Mouse (Mus musculus) heart, embryonic 11.5 days (tissue): ENCODE measurements around the gene Nedd9. TPM values are rescaled to one million over a fixed set of nuclear protein-coding genes. Genes with fewer than 3 reads are reported as not detected.

Experiments
- ATAC-seq: fragments of 200-750 bp; cut with Nextera tagmentation; replicated peaks from 2 replicates; pipeline ENCODE4 v1.8.0; 2017; ENCODE audit warnings: moderate library complexity; ENCODE audit not compliant: insufficient number of reproducible peaks, low FRiP score, low TSS enrichment
- H3K27ac ChIP-seq: fragments of 300-500 bp; sonication (generic); 2 replicates; pipeline ENCODE4 v1.5.1; 2014; ENCODE audit warnings: mild to moderate bottlenecking, low read depth, low read length
- H3K27me3 ChIP-seq: fragments of 300-500 bp; sonication (generic); 2 replicates; pipeline ENCODE4 v1.6.1; 2014; ENCODE audit warnings: mild to moderate bottlenecking, low read length, mixed read lengths; ENCODE audit not compliant: control insufficient read depth, insufficient read depth
- H3K36me3 ChIP-seq: fragments of 300-500 bp; sonication (generic); 2 replicates; pipeline ENCODE4 v1.6.1; 2014; ENCODE audit warnings: mild to moderate bottlenecking, low read length, moderate library complexity, mixed read lengths; ENCODE audit not compliant: control insufficient read depth, insufficient read depth
- H3K4me1 ChIP-seq: fragments of 300-500 bp; sonication (generic); 2 replicates; pipeline ENCODE4 v1.6.1; 2014; ENCODE audit warnings: low read length; ENCODE audit not compliant: control insufficient read depth, insufficient read depth
- H3K4me2 ChIP-seq: fragments of 300-500 bp; sonication (generic); 2 replicates; pipeline ENCODE4 v1.6.1; 2014; ENCODE audit warnings: mild to moderate bottlenecking, moderate library complexity
- H3K4me3 ChIP-seq: fragments of 300-500 bp; sonication (generic); 2 replicates; pipeline ENCODE4 v1.5.1; 2014; ENCODE audit warnings: low read depth, low read length
- H3K9ac ChIP-seq: fragments of 300-500 bp; sonication (generic); 2 replicates; pipeline ENCODE4 v1.6.1; 2014; ENCODE audit warnings: mild to moderate bottlenecking, low read depth, low read length, moderate library complexity
- H3K9me3 ChIP-seq: fragments of 300-500 bp; sonication (generic); replicated peaks from 2 replicates; pipeline ENCODE4 v1.6.1; 2016; ENCODE audit warnings: low read length; ENCODE audit not compliant: control insufficient read depth
- WGBS: fragments of 180-500 bp; shearing (Covaris S2); extraction: QIAGEN DNeasy Blood & Tissue Kit; methylation state at CpG from one replicate; pipeline ENCODE4 v1.1.7; 2014; ENCODE audit not compliant: insufficient replicate concordance; 5-methylcytosine and 5-hydroxymethylcytosine counted together
- polyA plus RNA-seq: library from polyadenylated mRNA; unstranded; fragments of >200 nt; fragmentation: Nextera tagmentation; extraction: Ambion mirVana; gene quantifications from 2 replicates; pipeline ENCODE4 v1.2.1, GENCODE M21; 2014

The Nedd9 gene
- polyA plus RNA-seq, 1 experiment from 2014 or later, result 19.2 TPM

DNA sequence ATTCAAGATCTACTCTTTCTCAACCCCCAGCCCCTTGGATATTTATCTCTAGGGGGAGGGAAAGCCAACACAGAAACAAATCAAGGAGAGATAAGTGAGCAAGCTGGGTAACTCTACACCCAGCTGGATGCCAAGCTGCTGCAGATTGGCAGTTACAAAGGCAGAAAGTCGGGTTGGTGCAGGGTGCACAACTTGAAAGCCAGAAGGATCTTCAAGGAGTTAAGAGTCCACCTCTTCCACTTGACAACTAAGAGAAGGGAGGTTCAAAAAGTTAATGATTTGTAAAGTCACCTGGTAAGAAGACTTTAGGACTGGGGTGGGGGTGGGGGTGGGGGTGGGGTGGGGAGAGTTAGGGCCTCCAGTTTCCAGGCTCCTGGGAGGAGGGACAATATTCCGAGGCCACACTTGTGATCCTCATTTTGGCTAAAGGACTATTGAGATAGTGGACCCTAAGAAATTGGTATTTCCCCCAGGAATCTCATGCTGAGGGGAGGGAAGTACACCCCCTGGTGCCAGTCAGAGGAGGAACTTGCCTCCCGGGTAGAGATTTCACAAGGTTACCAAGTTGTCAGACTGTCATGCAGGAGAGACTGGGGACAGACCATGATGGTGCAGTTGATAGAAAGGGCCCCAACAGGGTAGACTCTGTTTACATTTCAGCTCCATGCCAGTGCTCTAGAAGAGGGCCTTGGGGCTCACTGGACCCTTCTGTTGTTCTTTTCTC is 143.8 kb downstream of the Nedd9 start:
- H3K36me3 ChIP-seq, result no peaks in the 10 kb centered on the region
- no peak overlapping the region for H3K4me2 ChIP-seq
- ATAC-seq, result no peak
- H3K27me3 ChIP-seq, result no peaks in the 10 kb centered on the region
- peaks cover 49% of the 10 kb centered on the region for H3K4me1 ChIP-seq
- no peak overlapping the region for H3K9ac ChIP-seq
- no peak overlapping the region for H3K4me3 ChIP-seq
- no peak overlapping the region for H3K27ac ChIP-seq
- H3K9me3 ChIP-seq, result no peaks in the 10 kb centered on the region
- 13% methylated on average over 3 of the region's 3 CpGs for WGBS

GRCm38 (mm10) chr13:41341422-41341821 is 145.7 kb downstream of the Nedd9 start:
- Histone ChIP-seq H3K27ac (no peak overlapping the region), H3K4me1 (peaks cover 49% of the 10 kb centered on the region), H3K27me3 (no peaks in the 10 kb centered on the region), H3K4me3 (no peak overlapping the region), H3K9ac (no peak overlapping the region), H3K9me3 (no peaks in the 10 kb centered on the region), H3K36me3 (no peaks in the 10 kb centered on the region), H3K4me2 (no peak overlapping the region)
- ATAC-seq, result no peak
- 65% methylated on average over 9 of the region's 9 CpGs for WGBS

GRCm38 (mm10) chr13:41339653-41340351 is 147.4 kb downstream of the Nedd9 start:
- H3K27ac ChIP-seq, result peak overlapping the region; percentile 65
- ATAC-seq, result 0 out of 2 replicates have a peak, but pooled peaks have one; percentile 52

DNA sequence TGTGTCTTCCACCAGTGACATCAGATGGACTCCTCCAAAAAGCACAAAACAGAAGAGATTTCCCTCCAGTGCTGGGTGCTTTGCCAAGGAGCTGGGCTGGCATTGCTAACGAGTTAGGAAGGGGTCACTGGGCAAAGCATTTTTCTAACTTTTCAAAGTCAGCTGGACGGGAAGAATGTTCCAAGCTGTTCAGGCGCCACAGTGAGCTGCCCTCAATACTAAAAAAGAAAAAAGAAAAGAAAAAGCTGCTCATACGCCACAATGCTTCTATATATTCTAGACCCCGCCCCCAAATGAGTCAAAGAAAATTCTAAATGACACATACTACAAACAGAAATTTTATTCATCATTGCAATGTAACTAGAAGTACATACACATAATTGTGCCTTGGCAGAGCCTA is 148.0 kb downstream of the Nedd9 start:
- Histone ChIP-seq H3K4me3 (no peak overlapping the region), H3K36me3 (no peaks in the 10 kb centered on the region), H3K9me3 (no peaks in the 10 kb centered on the region), H3K4me1 (peaks cover 47% of the 10 kb centered on the region), H3K9ac (no peak overlapping the region), H3K4me2 (no peak overlapping the region), H3K27me3 (no peaks in the 10 kb centered on the region), H3K27ac (peak overlapping the region; percentile 65)
- ATAC-seq, result no peak
- WGBS, result 72% methylated on average over 5 of the region's 5 CpGs

More at GRCm38 (mm10) chr13:41339653-41340351, 147.4 kb downstream of the Nedd9 start:
- no peak overlapping the region for H3K4me3 ChIP-seq
- 46% methylated on average over 22 of the region's 22 CpGs for WGBS
- H3K4me1 ChIP-seq, result peaks cover 47% of the 10 kb centered on the region
- H3K9me3 ChIP-seq, result no peaks in the 10 kb centered on the region
- H3K27me3 ChIP-seq, result no peaks in the 10 kb centered on the region
- no peak overlapping the region for H3K9ac ChIP-seq
- H3K4me2 ChIP-seq, result peak overlapping the region; percentile 29
- no peaks in the 10 kb centered on the region for H3K36me3 ChIP-seq

DNA sequence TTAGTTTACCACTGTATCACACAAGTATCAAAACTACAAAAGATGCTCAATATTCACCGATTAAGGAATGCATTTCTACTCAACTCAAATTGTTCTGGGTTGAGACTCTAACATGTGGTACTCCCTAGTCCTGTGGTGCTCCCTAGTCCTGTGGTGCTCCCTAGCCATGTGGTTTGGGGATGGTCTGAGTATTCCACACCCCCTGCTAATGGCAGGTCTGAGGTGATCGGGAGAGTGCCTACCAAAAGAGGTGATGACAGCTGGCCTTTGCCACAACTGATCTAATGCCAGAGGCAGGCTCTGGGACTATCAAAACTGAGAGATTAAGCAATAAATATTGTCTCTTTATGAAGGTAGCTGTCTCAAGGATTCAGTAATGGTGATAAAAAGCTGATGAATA is 149.8 kb downstream of the Nedd9 start:
- Histone ChIP-seq H3K27ac (no peak overlapping the region), H3K27me3 (no peaks in the 10 kb centered on the region), H3K9me3 (no peaks in the 10 kb centered on the region), H3K4me2 (no peak overlapping the region), H3K36me3 (no peaks in the 10 kb centered on the region; the same call in 1 of the 2 replicates), H3K9ac (no peak overlapping the region), H3K4me3 (no peak overlapping the region), H3K4me1 (peaks cover 35% of the 10 kb centered on the region)
- WGBS, result 74% methylated on average over 2 of the region's 2 CpGs
- no peak for ATAC-seq

GRCm38 (mm10) chr13:41336260-41336659 is 150.9 kb downstream of the Nedd9 start:
- 0 out of 2 replicates have a peak, but pooled peaks have one; percentile 74 for ATAC-seq
- H3K4me1 ChIP-seq, result peaks cover 35% of the 10 kb centered on the region
- H3K36me3 ChIP-seq, result no peaks in the 10 kb centered on the region; the same call in 1 of the 2 replicates
- no peak overlapping the region for H3K4me3 ChIP-seq
- H3K9me3 ChIP-seq, result no peaks in the 10 kb centered on the region
- peak overlapping the region; percentile 93 for H3K27ac ChIP-seq
- no peak overlapping the region for H3K9ac ChIP-seq
- no peak overlapping the region for H3K4me2 ChIP-seq
- no peaks in the 10 kb centered on the region for H3K27me3 ChIP-seq
- WGBS, result 20% methylated on average over 6 of the region's 6 CpGs

GRCm38 (mm10) chr13:41335767-41336166 is 151.4 kb downstream of the Nedd9 start:
- no peak for ATAC-seq
- H3K4me3 ChIP-seq, result no peak overlapping the region
- H3K36me3 ChIP-seq, result no peaks in the 10 kb centered on the region; the same call in 1 of the 2 replicates
- 0 out of 2 replicates have a peak overlapping the region, but pooled peaks have one; percentile 12 for H3K9ac ChIP-seq
- no peak overlapping the region for H3K4me2 ChIP-seq
- peak overlapping the region; percentile 93 for H3K27ac ChIP-seq
- 71% methylated on average over 5 of the region's 5 CpGs for WGBS
- peaks cover 35% of the 10 kb centered on the region for H3K4me1 ChIP-seq
- H3K27me3 ChIP-seq, result no peaks in the 10 kb centered on the region
- no peaks in the 10 kb centered on the region for H3K9me3 ChIP-seq

- Histone ChIP-seq H3K36me3 (no peaks in the 10 kb centered on the region; the same call in 1 of the 2 replicates), H3K27me3 (no peaks in the 10 kb centered on the region), H3K4me3 (no peak overlapping the region), H3K9ac (no peak overlapping the region), H3K9me3 (no peaks in the 10 kb centered on the region), H3K4me2 (no peak overlapping the region), H3K27ac (no peak overlapping the region), H3K4me1 (peaks cover 31% of the 10 kb centered on the region)
- WGBS, result 74% methylated on average over 5 of the region's 5 CpGs
- ATAC-seq, result no peak
These were observed 152.5 kb downstream of the Nedd9 start for GRCm38 (mm10) chr13:41334641-41335000.
